Mouse (Mus musculus) megakaryocyte, embryonic 14.5 days (primary cell): ENCODE results near the gene Adra2b. TPM values are rescaled to one million over a fixed set of nuclear protein-coding genes. Genes with fewer than 3 reads are reported as not detected.

Source experiments
- H3K27me3 ChIP-seq: replicated peaks from 2 replicates; pipeline ENCODE3; 2012; ENCODE audit warnings: inconsistent platforms
- H3K36me3 ChIP-seq: replicated peaks from 2 replicates; pipeline ENCODE3; 2012; ENCODE audit warnings: low read length, inconsistent platforms, mixed read lengths
- H3K4me1 ChIP-seq: 2 replicates; pipeline ENCODE4 v1.6.1; 2012; ENCODE audit warnings: inconsistent platforms
- H3K4me3 ChIP-seq: replicated peaks from 2 replicates; pipeline ENCODE3; 2012; ENCODE audit warnings: moderate library complexity, mild to moderate bottlenecking, inconsistent platforms
- H3K9me3 ChIP-seq: 2 replicates; pipeline ENCODE4 v1.6.1; 2012; ENCODE audit warnings: inconsistent platforms
- FLI1 ChIP-seq: IDR thresholded peaks from 2 replicates; pipeline ENCODE4 v1.6.1; 2012; ENCODE audit warnings: low read length, inconsistent platforms, mixed read lengths
- GATA1 ChIP-seq: IDR thresholded peaks from 3 replicates; pipeline ENCODE4 v1.6.1; 2012; ENCODE audit warnings: mixed read lengths, low read length, inconsistent platforms, borderline replicate concordance
- polyA plus RNA-seq: library from polyadenylated mRNA; stranded (reverse); fragments of >175 nt; gene quantifications from 2 replicates; pipeline ENCODE4 v1.2.3, GENCODE M21; 2012; ENCODE audit warnings: low replicate concordance; ENCODE audit not compliant: insufficient read depth

Adra2b gene
- polyA plus RNA-seq, 1 experiment: not detected

- Histone ChIP-seq H3K4me3 (no peak overlapping the region), H3K27me3 (peaks cover 71% of the 10 kb centered on the region), H3K36me3 (no peaks in the 10 kb centered on the region), H3K4me1 (peaks cover 18% of the 10 kb centered on the region), H3K9me3 (no peaks in the 10 kb centered on the region)
- TF ChIP-seq FLI1: no peak
- no peak for TF ChIP-seq GATA1
These were observed 15.1 kb downstream of the Adra2b start for GRCm38 (mm10) chr2:127377942-127378610.

- Histone ChIP-seq H3K27me3 (peaks cover 68% of the 10 kb centered on the region), H3K9me3 (no peaks in the 10 kb centered on the region), H3K36me3 (no peaks in the 10 kb centered on the region), H3K4me3 (no peak overlapping the region), H3K4me1 (peaks cover 18% of the 10 kb centered on the region)
- no peak for TF ChIP-seq FLI1
- TF ChIP-seq GATA1: no peak
These were observed 15.6 kb downstream of the Adra2b start for GRCm38 (mm10) chr2:127378611-127378990.

- Histone ChIP-seq H3K4me1 (peaks cover 18% of the 10 kb centered on the region), H3K27me3 (peaks cover 67% of the 10 kb centered on the region), H3K9me3 (no peaks in the 10 kb centered on the region), H3K4me3 (no peak overlapping the region), H3K36me3 (no peaks in the 10 kb centered on the region)
- TF ChIP-seq GATA1 (no peak), FLI1 (no peak)
These were observed 16.2 kb downstream of the Adra2b start for GRCm38 (mm10) chr2:127379250-127379649.

- Histone ChIP-seq H3K9me3 (no peaks in the 10 kb centered on the region), H3K27me3 (peaks cover 72% of the 10 kb centered on the region), H3K4me3 (no peak overlapping the region), H3K4me1 (no peaks in the 10 kb centered on the region; the same call in 1 of the 2 replicates), H3K36me3 (no peaks in the 10 kb centered on the region)
- TF ChIP-seq FLI1 (no peak), GATA1 (no peak)
These were observed 20.9 kb downstream of the Adra2b start for GRCm38 (mm10) chr2:127383881-127384280.

- Histone ChIP-seq H3K4me3 (no peak overlapping the region), H3K27me3 (peaks cover 56% of the 10 kb centered on the region), H3K9me3 (no peaks in the 10 kb centered on the region), H3K36me3 (no peaks in the 10 kb centered on the region), H3K4me1 (no peaks in the 10 kb centered on the region)
- TF ChIP-seq GATA1: no peak
- TF ChIP-seq FLI1: no peak
These were observed 24.5 kb downstream of the Adra2b start for GRCm38 (mm10) chr2:127387521-127387920.

- H3K4me1 ChIP-seq: no peaks in the 10 kb centered on the region
- H3K27me3 ChIP-seq: peaks cover 67% of the 10 kb centered on the region
- H3K4me3 ChIP-seq: no peak overlapping the region
- no peaks in the 10 kb centered on the region for H3K36me3 ChIP-seq
- no peak for TF ChIP-seq FLI1
- TF ChIP-seq GATA1: no peak
- H3K9me3 ChIP-seq: no peaks in the 10 kb centered on the region
These were observed 27.3 kb downstream of the Adra2b start for GRCm38 (mm10) chr2:127390352-127390751.

GRCm38 (mm10) chr2:127390846-127391245, 27.8 kb downstream of the Adra2b start:
- no peak overlapping the region for H3K4me3 ChIP-seq
- no peaks in the 10 kb centered on the region for H3K9me3 ChIP-seq
- H3K27me3 ChIP-seq: peaks cover 68% of the 10 kb centered on the region
- H3K36me3 ChIP-seq: no peaks in the 10 kb centered on the region
- H3K4me1 ChIP-seq: peaks cover 5% of the 10 kb centered on the region
- no peak for TF ChIP-seq GATA1
- TF ChIP-seq FLI1: no peak

GRCm38 (mm10) chr2:127391323-127391722, 28.3 kb downstream of the Adra2b start:
- no peak overlapping the region for H3K4me3 ChIP-seq
- TF ChIP-seq FLI1 (no peak), GATA1 (no peak)
- no peaks in the 10 kb centered on the region for H3K9me3 ChIP-seq
- H3K4me1 ChIP-seq: peaks cover 7% of the 10 kb centered on the region
- peaks cover 69% of the 10 kb centered on the region for H3K27me3 ChIP-seq
- no peaks in the 10 kb centered on the region for H3K36me3 ChIP-seq

GRCm38 (mm10) chr2:127394606-127395161, 31.7 kb downstream of the Adra2b start:
- Histone ChIP-seq H3K4me3 (no peak overlapping the region), H3K4me1 (peaks cover 14% of the 10 kb centered on the region), H3K9me3 (peaks cover 5% of the 10 kb centered on the region; the same call in 1 of the 2 replicates), H3K36me3 (no peaks in the 10 kb centered on the region), H3K27me3 (peaks cover 59% of the 10 kb centered on the region)
- TF ChIP-seq FLI1 (no peak), GATA1 (no peak)

GRCm38 (mm10) chr2:127398738-127399137, 35.7 kb downstream of the Adra2b start:
- Histone ChIP-seq H3K36me3 (no peaks in the 10 kb centered on the region), H3K27me3 (peaks cover 75% of the 10 kb centered on the region), H3K9me3 (peaks cover 5% of the 10 kb centered on the region; the same call in 1 of the 2 replicates), H3K4me3 (no peak overlapping the region), H3K4me1 (peaks cover 14% of the 10 kb centered on the region)
- TF ChIP-seq GATA1: no peak
- no peak for TF ChIP-seq FLI1

- TF ChIP-seq GATA1 (no peak), FLI1 (no peak)
- no peaks in the 10 kb centered on the region for H3K36me3 ChIP-seq
- H3K27me3 ChIP-seq: peaks cover 84% of the 10 kb centered on the region
- H3K9me3 ChIP-seq: no peaks in the 10 kb centered on the region
- H3K4me3 ChIP-seq: no peak overlapping the region
- no peaks in the 10 kb centered on the region for H3K4me1 ChIP-seq
These were observed 48.1 kb downstream of the Adra2b start for GRCm38 (mm10) chr2:127411126-127411525.
